Mouse (Mus musculus) hindbrain, embryonic 12.5 days (tissue): ENCODE results near the gene Klra6. TPM values are rescaled to one million over a fixed set of nuclear protein-coding genes. Genes with fewer than 3 reads are reported as not detected.
"Not testable (repeated sequence)": the region's sequence is repeated elsewhere in the genome, so short reads cannot be mapped to it uniquely, and the experiment has no call there.

ENCODE experiments used
- ATAC-seq: fragments of 200-750 bp; cut with Nextera tagmentation; 2 replicates; pipeline ENCODE4 v1.8.0; 2017; ENCODE audit warnings: moderate TSS enrichment; ENCODE audit not compliant: low FRiP score
- H3K27ac ChIP-seq: fragments of 300-500 bp; sonication (generic); 2 replicates; pipeline ENCODE4 v1.5.1; 2016; ENCODE audit warnings: mild to moderate bottlenecking
- H3K27me3 ChIP-seq: fragments of 300-500 bp; sonication (generic); 2 replicates; pipeline ENCODE4 v1.6.1; 2016; ENCODE audit warnings: mild to moderate bottlenecking
- H3K36me3 ChIP-seq: fragments of 300-500 bp; sonication (generic); 2 replicates; pipeline ENCODE4 v1.6.1; 2016; ENCODE audit warnings: mild to moderate bottlenecking
- H3K4me1 ChIP-seq: fragments of 300-500 bp; sonication (generic); 2 replicates; pipeline ENCODE4 v1.6.1; 2016
- H3K4me2 ChIP-seq: fragments of 300-500 bp; sonication (generic); replicated peaks from 2 replicates; pipeline ENCODE4 v1.6.1; 2016; ENCODE audit warnings: mild to moderate bottlenecking
- H3K4me3 ChIP-seq: fragments of 300-500 bp; sonication (generic); 2 replicates; pipeline ENCODE4 v1.5.1; 2016; ENCODE audit warnings: mild to moderate bottlenecking
- H3K9ac ChIP-seq: fragments of 300-500 bp; sonication (generic); 2 replicates; pipeline ENCODE4 v1.6.1; 2016; ENCODE audit warnings: mild to moderate bottlenecking, moderate library complexity
- H3K9me3 ChIP-seq: fragments of 300-500 bp; sonication (generic); replicated peaks from 2 replicates; pipeline ENCODE4 v1.6.1; 2016; ENCODE audit warnings: mild to moderate bottlenecking
- WGBS: fragments of 180-500 bp; shearing (Covaris S2); methylation state at CpG from one replicate; pipeline ENCODE4 v1.1.7; 2016; 5-methylcytosine and 5-hydroxymethylcytosine counted together
- polyA plus RNA-seq: library from polyadenylated mRNA; unstranded; fragments of >200 nt; fragmentation: Nextera tagmentation; extraction: Ambion mirVana; gene quantifications from 2 replicates; pipeline ENCODE4 v1.2.1, GENCODE M21; 2016

The Klra6 gene
- not detected in 2 replicates for polyA plus RNA-seq

- no peak for ATAC-seq
- Histone ChIP-seq H3K9ac (no peak within 1 kb of the TSS), H3K27me3 (no peaks in the 10 kb centered on the region), H3K36me3 (no peaks in the 10 kb centered on the region), H3K9me3 (0 out of 2 replicates have a peak, but pooled peaks cover 6% of the 10 kb centered on the region), H3K27ac (no peak within 1 kb of the TSS), H3K4me2 (no peak within 1 kb of the TSS), H3K4me3 (no peak within 1 kb of the TSS), H3K4me1 (no peaks in the 10 kb centered on the region)
- WGBS = 77% methylated on average over 4 of the region's 4 CpGs
These were observed at the start of gene Klra6 for GRCm38 (mm10) chr6:130026854-130027253. Gene Klra6, minus strand, starts transcription at chr6:130026954.

GRCm38 (mm10) chr6:130067171-130067570, 40.4 kb upstream of the Klra6 start, which contains the start of gene Klra4:
Gene Klra4, minus strand, starts transcription at chr6:130067271.
- H3K27me3 ChIP-seq, ATAC-seq, H3K4me2 ChIP-seq, H3K4me1 ChIP-seq, H3K36me3 ChIP-seq, H3K4me3 ChIP-seq, H3K27ac ChIP-seq, H3K9ac ChIP-seq: not testable (repeated sequence)
- peaks cover 20% of the 10 kb centered on the region; the same call in 1 of the 2 replicates for H3K9me3 ChIP-seq
- WGBS = 71% methylated on average over 1 of the region's 1 CpGs

- no peak overlapping the region for H3K4me3 ChIP-seq
- no peak overlapping the region for H3K9ac ChIP-seq
- no peak for ATAC-seq
- no peak overlapping the region for H3K4me2 ChIP-seq
- H3K4me1 ChIP-seq = no peaks in the 10 kb centered on the region
- H3K27me3 ChIP-seq = no peaks in the 10 kb centered on the region
- H3K9me3 ChIP-seq = 0 out of 2 replicates have a peak, but pooled peaks cover 7% of the 10 kb centered on the region
- no peaks in the 10 kb centered on the region for H3K36me3 ChIP-seq
- H3K27ac ChIP-seq = no peak overlapping the region
- 81% methylated on average over 5 of the region's 5 CpGs for WGBS
These were observed 38.4 kb upstream of the Klra6 start for GRCm38 (mm10) chr6:130065196-130065595.

- H3K9me3 ChIP-seq, H3K36me3 ChIP-seq, H3K4me2 ChIP-seq, H3K27me3 ChIP-seq, H3K4me3 ChIP-seq, H3K27ac ChIP-seq, H3K9ac ChIP-seq, H3K4me1 ChIP-seq, ATAC-seq: not testable (repeated sequence)
- 65% methylated on average over 4 of the region's 4 CpGs for WGBS
These were observed 8.4 kb upstream of the Klra6 start for GRCm38 (mm10) chr6:130035146-130035545.

- not testable (repeated sequence) for H3K27ac ChIP-seq, H3K36me3 ChIP-seq, H3K9ac ChIP-seq, H3K4me1 ChIP-seq, H3K27me3 ChIP-seq, ATAC-seq, H3K9me3 ChIP-seq, H3K4me3 ChIP-seq, H3K4me2 ChIP-seq
These were observed 4.8 kb upstream of the Klra6 start for GRCm38 (mm10) chr6:130031493-130032089.

Other genes with a start within 250 kb of the Klra6 start
- not detected in 2 replicates for gene Gm156, start 242.7 kb downstream of the Klra6 start, polyA plus RNA-seq
- gene Gm17631, start 164.3 kb downstream of the Klra6 start, polyA plus RNA-seq = not detected in 2 replicates
- gene Klra17, start 150.3 kb downstream of the Klra6 start, polyA plus RNA-seq = not detected in 2 replicates
- not detected in 2 replicates for gene Klra5, start 109.3 kb downstream of the Klra6 start, polyA plus RNA-seq
- gene Klra4, start 40.3 kb upstream of the Klra6 start, polyA plus RNA-seq = not detected in 2 replicates
- gene Klra8, start 102.9 kb upstream of the Klra6 start, polyA plus RNA-seq = not detected in 2 replicates
- gene Klra9, start 166.2 kb upstream of the Klra6 start, polyA plus RNA-seq = not detected in 2 replicates
- not detected in 2 replicates for gene Klra7, start 206.4 kb upstream of the Klra6 start, polyA plus RNA-seq